Mouse (Mus musculus): ENCODE data around the gene Bbx. TPM values are rescaled to one million over a fixed set of nuclear protein-coding genes. Genes with fewer than 3 reads are reported as not detected.

Gene Bbx
- total and polyA plus RNA-seq, 3 experiments: 6.5 to 36.0 (median 9.2) TPM

GRCm38 (mm10) chr16:50170812-50171211 lies 261.4 kb downstream of the Bbx start:
- no peak for DNase-seq (ENCODE audit: low read depth, low spot score)
- Histone ChIP-seq H3K27ac (ENCODE audit: control insufficient read depth, low read depth, low read length) (no peak overlapping the region), H3K4me1 (ENCODE audit: control insufficient read depth in 1 of 2, insufficient read depth in 2 of 2, low read length in 2 of 2) (no peaks in the 10 kb centered on the region), H3K27me3 (ENCODE audit: control insufficient read depth in 1 of 2, insufficient read depth in 2 of 2, low read length in 2 of 2) (peaks cover 0 to 3% of the 10 kb centered on the region in 2 experiments; a peak in 2 of 4 replicates), H3K36me3 (ENCODE audit: control insufficient read depth in 1 of 2, insufficient read depth in 2 of 2, low read length in 2 of 2) (no peaks in the 10 kb centered on the region), H3K79me2 (ENCODE audit: control insufficient read depth, insufficient read depth, low read length, poor library complexity) (no peaks in the 10 kb centered on the region), H3K9me3 (replicated peaks; ENCODE audit: insufficient read depth, low read length) (no peaks in the 10 kb centered on the region), H3K4me3 (ENCODE audit: control insufficient read depth in 1 of 2, insufficient read depth in 1 of 2, low read depth in 2 of 2, low read length in 2 of 2) (no peak overlapping the region), H3K9ac (ENCODE audit: control insufficient read depth, low read depth, low read length, poor library complexity, severe bottlenecking) (no peak overlapping the region)
- no peak for TF ChIP-seq MEF2A (IDR thresholded peaks at IDR 0.05; ENCODE audit: extremely low read depth, insufficient replicate concordance, low read depth, low read length, poor library complexity, severe bottlenecking)

- Histone ChIP-seq H3K4me1 (ENCODE audit: control insufficient read depth in 1 of 2, insufficient read depth in 2 of 2, low read length in 2 of 2) (no peaks in the 10 kb centered on the region), H3K27me3 (ENCODE audit: control insufficient read depth in 1 of 2, insufficient read depth in 2 of 2, low read length in 2 of 2) (0 out of 4 replicates have a peak, but pooled peaks cover 0 to 1% of the 10 kb centered on the region in 2 experiments), H3K79me2 (ENCODE audit: control insufficient read depth, insufficient read depth, low read length, poor library complexity) (no peaks in the 10 kb centered on the region), H3K36me3 (ENCODE audit: control insufficient read depth in 1 of 2, insufficient read depth in 2 of 2, low read length in 2 of 2) (no peaks in the 10 kb centered on the region), H3K27ac (ENCODE audit: control insufficient read depth, low read depth, low read length) (no peak overlapping the region), H3K9ac (ENCODE audit: control insufficient read depth, low read depth, low read length, poor library complexity, severe bottlenecking) (no peak overlapping the region), H3K9me3 (replicated peaks; ENCODE audit: insufficient read depth, low read length) (no peaks in the 10 kb centered on the region), H3K4me3 (ENCODE audit: control insufficient read depth in 1 of 2, insufficient read depth in 1 of 2, low read depth in 2 of 2, low read length in 2 of 2) (no peak overlapping the region)
- no peak for DNase-seq (ENCODE audit: low read depth, low spot score)
- TF ChIP-seq MAX (IDR thresholded peaks at IDR 0.05; ENCODE audit: low read length): no peak
Measured at GRCm38 (mm10) chr16:50167983-50168299, 264.2 kb downstream of the Bbx start.

DNA sequence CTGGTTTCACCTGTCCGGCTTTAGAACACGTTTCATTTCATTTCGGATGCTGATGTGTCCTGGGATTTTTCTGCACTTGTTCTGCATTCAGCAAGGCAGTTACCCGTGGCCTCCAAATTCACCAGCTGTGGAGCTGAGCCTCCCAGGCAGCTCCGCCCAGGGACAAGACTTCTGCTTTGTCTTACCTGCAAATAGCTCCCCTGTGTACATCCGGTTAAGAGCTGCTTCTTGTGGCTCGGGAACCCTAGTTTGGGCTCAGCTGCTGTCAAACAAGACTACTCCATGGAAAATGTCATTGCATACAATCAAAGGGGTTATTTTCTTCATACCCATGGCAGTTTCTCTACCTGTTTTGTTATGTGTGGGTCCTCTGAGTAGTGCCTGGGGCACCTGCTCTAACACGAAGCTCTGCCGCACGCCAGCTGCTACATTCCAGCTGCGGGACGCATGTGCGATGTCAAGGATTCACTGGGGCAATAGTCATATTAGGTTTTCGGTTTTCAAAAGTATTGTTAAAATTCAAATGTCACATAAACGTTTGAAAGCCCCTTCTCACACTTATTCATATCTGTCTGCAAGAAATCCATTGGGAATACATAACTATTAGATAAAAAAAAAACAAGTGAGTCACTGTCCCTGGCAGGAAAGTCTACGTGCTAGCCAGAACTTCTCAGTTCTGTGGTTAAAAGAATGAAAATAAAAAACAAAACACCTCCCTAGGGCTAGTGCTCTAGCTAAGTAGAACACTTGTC lies 264.8 kb downstream of the Bbx start:
- no peak overlapping the region for H3K9ac ChIP-seq (ENCODE audit: control insufficient read depth, low read depth, low read length, poor library complexity, severe bottlenecking)
- no peaks in the 10 kb centered on the region for H3K36me3 ChIP-seq (ENCODE audit: control insufficient read depth in 1 of 2, insufficient read depth in 2 of 2, low read length in 2 of 2)
- H3K4me1 ChIP-seq (ENCODE audit: control insufficient read depth in 1 of 2, insufficient read depth in 2 of 2, low read length in 2 of 2): no peaks in the 10 kb centered on the region
- no peak overlapping the region for H3K4me3 ChIP-seq (ENCODE audit: control insufficient read depth in 1 of 2, insufficient read depth in 1 of 2, low read depth in 2 of 2, low read length in 2 of 2)
- no peak overlapping the region for H3K27ac ChIP-seq (ENCODE audit: control insufficient read depth, low read depth, low read length)
- no peaks in the 10 kb centered on the region for H3K9me3 ChIP-seq (replicated peaks; ENCODE audit: insufficient read depth, low read length)
- no peaks in the 10 kb centered on the region for H3K79me2 ChIP-seq (ENCODE audit: control insufficient read depth, insufficient read depth, low read length, poor library complexity)
- DNase-seq (ENCODE audit: low read depth, low spot score): no peak
- TF ChIP-seq POLR2A (IDR thresholded peaks at IDR 0.05; ENCODE audit: control insufficient read depth in 1 of 2, insufficient read depth in 1 of 2, low read depth in 1 of 2, low read length in 2 of 2, poor library complexity in 1 of 2) (no peak), TBP (IDR thresholded peaks at IDR 0.05; ENCODE audit: low read depth, low read length) (no peak), GABPA (IDR thresholded peaks at IDR 0.05; ENCODE audit: low read depth, low read length) (no peak), ETS1 (IDR thresholded peaks at IDR 0.05; ENCODE audit: low read depth, low read length) (no peak), NRF1 (IDR thresholded peaks at IDR 0.05; ENCODE audit: insufficient read depth, low read depth, low read length, poor library complexity, severe bottlenecking) (no peak), NELFE (IDR thresholded peaks at IDR 0.05; ENCODE audit: low read depth, low read length) (no peak), MXI1 (IDR thresholded peaks at IDR 0.05; ENCODE audit: low read depth, low read length) (no peak), MAX (IDR thresholded peaks at IDR 0.05; ENCODE audit: low read length) (no peak), MAZ (IDR thresholded peaks at IDR 0.05; ENCODE audit: low read depth, low read length) (no peak)
- H3K27me3 ChIP-seq (ENCODE audit: control insufficient read depth in 1 of 2, insufficient read depth in 2 of 2, low read length in 2 of 2): 0 out of 4 replicates have a peak, but pooled peaks cover 0 to 1% of the 10 kb centered on the region in 2 experiments

Measured in MEL (cell line).